Mouse (Mus musculus) forebrain, embryonic 12.5 days (tissue): ENCODE results near the gene Gpr161. TPM values are rescaled to one million over a fixed set of nuclear protein-coding genes. Genes with fewer than 3 reads are reported as not detected.
"Not testable (repeated sequence)": the region's sequence is repeated elsewhere in the genome, so short reads cannot be mapped to it uniquely, and the experiment has no call there.

Source experiments
- ATAC-seq: fragments of 200-750 bp; cut with Nextera tagmentation; 2 replicates; pipeline ENCODE4 v1.8.0; 2017; ENCODE audit warnings: moderate TSS enrichment; ENCODE audit not compliant: low FRiP score
- H3K27ac ChIP-seq: fragments of 300-500 bp; sonication (generic); 2 replicates; pipeline ENCODE4 v1.5.1; 2016; ENCODE audit warnings: mild to moderate bottlenecking
- H3K27me3 ChIP-seq: fragments of 300-500 bp; sonication (generic); 2 replicates; pipeline ENCODE4 v1.6.1; 2016; ENCODE audit warnings: mild to moderate bottlenecking
- H3K36me3 ChIP-seq: fragments of 300-500 bp; sonication (generic); replicated peaks from 2 replicates; pipeline ENCODE4 v1.6.1; 2016; ENCODE audit warnings: mild to moderate bottlenecking
- H3K4me1 ChIP-seq: fragments of 300-500 bp; sonication (generic); 2 replicates; pipeline ENCODE4 v1.6.1; 2016
- H3K4me2 ChIP-seq: fragments of 300-500 bp; sonication (generic); 2 replicates; pipeline ENCODE4 v1.6.1; 2016; ENCODE audit warnings: mild to moderate bottlenecking, moderate library complexity
- H3K4me3 ChIP-seq: fragments of 300-500 bp; sonication (generic); replicated peaks from 2 replicates; pipeline ENCODE4 v1.5.1; 2016; ENCODE audit warnings: mild to moderate bottlenecking
- H3K9ac ChIP-seq: fragments of 300-500 bp; sonication (generic); 2 replicates; pipeline ENCODE4 v1.6.1; 2016; ENCODE audit warnings: mild to moderate bottlenecking
- H3K9me3 ChIP-seq: fragments of 300-500 bp; sonication (generic); 2 replicates; pipeline ENCODE4 v1.6.1; 2016
- WGBS: fragments of 180-500 bp; shearing (Covaris S2); methylation state at CpG from one replicate; pipeline ENCODE4 v1.1.7; 2016; 5-methylcytosine and 5-hydroxymethylcytosine counted together
- polyA plus RNA-seq: library from polyadenylated mRNA; unstranded; fragments of >200 nt; fragmentation: Nextera tagmentation; extraction: Ambion mirVana; gene quantifications from 2 replicates; pipeline ENCODE4 v1.2.1, GENCODE M21; 2016

Gpr161 gene
- polyA plus RNA-seq, 1 experiment from 2014 or later, result 3.7 TPM

- H3K27ac ChIP-seq, result no peak overlapping the region
- H3K27me3 ChIP-seq, result no peaks in the 10 kb centered on the region
- H3K9ac ChIP-seq, result no peak overlapping the region
- H3K36me3 ChIP-seq, result peaks cover 68% of the 10 kb centered on the region
- no peak overlapping the region for H3K4me2 ChIP-seq
- whole genome bisulfite sequencing, result 95% methylated on average over 13 of the region's 13 CpGs
- no peak overlapping the region for H3K4me3 ChIP-seq
- H3K9me3 ChIP-seq, result no peaks in the 10 kb centered on the region
- H3K4me1 ChIP-seq, result peaks cover 4% of the 10 kb centered on the region; the same call in 1 of the 2 replicates
- no peak for ATAC-seq
These were observed 25.8 kb downstream of the Gpr161 start for GRCm38 (mm10) chr1:165321393-165321861.

- ATAC-seq, result no peak
These were observed 26.3 kb downstream of the Gpr161 start for GRCm38 (mm10) chr1:165321891-165322290.

GRCm38 (mm10) chr1:165322934-165323333, 27.3 kb downstream of the Gpr161 start:
- Histone ChIP-seq H3K36me3 (peaks cover 59% of the 10 kb centered on the region), H3K4me2 (no peak overlapping the region), H3K4me3 (no peak overlapping the region), H3K9ac (no peak overlapping the region), H3K4me1 (peaks cover 4% of the 10 kb centered on the region; the same call in 1 of the 2 replicates), H3K27me3 (no peaks in the 10 kb centered on the region), H3K9me3 (no peaks in the 10 kb centered on the region), H3K27ac (no peak overlapping the region)
- no peak for ATAC-seq
- 86% methylated on average over 7 of the region's 7 CpGs for WGBS

More at GRCm38 (mm10) chr1:165321891-165322290, 26.3 kb downstream of the Gpr161 start:
- Histone ChIP-seq H3K27me3 (no peaks in the 10 kb centered on the region), H3K4me1 (peaks cover 4% of the 10 kb centered on the region; the same call in 1 of the 2 replicates), H3K4me3 (no peak overlapping the region), H3K9me3 (no peaks in the 10 kb centered on the region), H3K27ac (no peak overlapping the region), H3K36me3 (peaks cover 68% of the 10 kb centered on the region), H3K4me2 (no peak overlapping the region), H3K9ac (no peak overlapping the region)
- 88% methylated on average over 7 of the region's 7 CpGs for WGBS

DNA sequence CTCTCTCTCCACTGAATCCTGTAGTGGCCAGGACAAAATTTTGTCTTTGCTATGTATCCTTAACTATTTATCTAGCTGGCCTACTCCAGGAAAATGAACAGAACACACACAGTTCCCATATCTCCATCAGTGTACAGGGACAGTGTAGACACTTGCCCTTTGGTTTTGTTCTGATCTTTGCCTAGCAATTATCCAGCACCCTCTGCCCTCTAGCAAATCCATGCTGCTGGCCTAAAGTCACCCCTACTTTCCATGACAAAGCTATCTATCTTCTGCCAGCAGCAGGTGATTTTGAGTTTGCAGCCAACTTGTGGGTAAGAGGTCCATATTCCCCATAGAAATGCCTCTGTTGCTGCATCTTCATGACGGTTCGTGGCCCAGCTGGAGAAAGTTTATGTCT, 31.8 kb downstream of the Gpr161 start:
- H3K4me1 ChIP-seq, result no peaks in the 10 kb centered on the region
- 86% methylated on average over 2 of the region's 2 CpGs for WGBS

GRCm38 (mm10) chr1:165327831-165328230, 32.2 kb downstream of the Gpr161 start:
- Histone ChIP-seq H3K4me3 (no peak overlapping the region), H3K36me3 (peaks cover 20% of the 10 kb centered on the region), H3K27me3 (no peaks in the 10 kb centered on the region), H3K9me3 (no peaks in the 10 kb centered on the region), H3K9ac (no peak overlapping the region), H3K27ac (no peak overlapping the region), H3K4me2 (no peak overlapping the region), H3K4me1 (no peaks in the 10 kb centered on the region)
- no peak for ATAC-seq
- WGBS, result 80% methylated on average over 5 of the region's 5 CpGs

More for the DNA sequence above, 31.8 kb downstream of the Gpr161 start:
- Histone ChIP-seq H3K4me3 (no peak overlapping the region), H3K27me3 (no peaks in the 10 kb centered on the region), H3K36me3 (peaks cover 24% of the 10 kb centered on the region), H3K27ac (no peak overlapping the region), H3K9me3 (no peaks in the 10 kb centered on the region), H3K4me2 (no peak overlapping the region), H3K9ac (no peak overlapping the region)
- ATAC-seq, result no peak

DNA sequence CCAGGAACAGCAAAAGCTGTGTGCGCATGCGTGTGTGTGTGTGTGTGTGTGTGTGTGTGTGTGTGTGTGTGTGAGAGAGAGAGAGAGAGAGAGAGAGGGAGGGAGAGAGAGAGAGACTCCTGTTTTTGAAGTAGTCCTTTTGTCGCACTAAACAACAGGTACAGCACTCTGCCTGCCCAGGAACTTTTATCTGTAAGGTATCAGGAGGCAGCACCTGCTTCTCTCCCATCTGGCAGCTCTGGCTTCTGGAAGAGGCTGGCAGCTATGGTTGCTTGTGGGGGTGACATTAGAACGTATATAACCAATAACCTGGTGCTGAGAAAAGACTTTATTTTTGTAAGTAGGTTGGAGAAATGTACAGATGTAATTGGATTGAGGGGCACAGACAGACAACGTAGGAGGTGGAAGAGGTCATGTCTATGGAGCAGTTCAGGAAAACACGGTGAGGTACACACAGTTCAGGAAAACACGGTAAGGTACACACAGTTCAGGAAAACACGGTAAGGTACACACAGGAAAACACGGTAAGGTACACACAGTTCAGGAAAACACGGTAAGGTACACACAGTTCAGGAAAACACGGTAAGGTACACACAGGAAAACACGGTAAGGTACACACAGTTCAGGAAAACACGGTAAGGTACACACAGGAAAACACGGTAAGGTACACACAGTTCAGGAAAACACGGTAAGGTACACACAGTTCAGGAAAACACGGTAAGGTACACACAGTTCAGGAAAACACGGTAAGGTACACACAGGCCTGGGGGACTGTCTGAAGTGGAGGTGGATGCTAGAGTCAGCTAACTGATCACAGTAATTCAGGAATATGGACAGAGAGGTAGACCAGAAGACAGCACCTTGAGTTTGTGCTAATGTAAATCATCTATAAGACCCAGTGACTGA, 33.0 kb downstream of the Gpr161 start:
- H3K27ac ChIP-seq, H3K27me3 ChIP-seq, H3K4me1 ChIP-seq, H3K4me2 ChIP-seq, H3K4me3 ChIP-seq, ATAC-seq, H3K9ac ChIP-seq, H3K9me3 ChIP-seq: not testable (repeated sequence)
- H3K36me3 ChIP-seq, result peaks cover 12% of the 10 kb centered on the region
- 94% methylated on average over 17 of the region's 17 CpGs for WGBS

GRCm38 (mm10) chr1:165330859-165331258, 35.3 kb downstream of the Gpr161 start:
- Histone ChIP-seq H3K27me3 (no peaks in the 10 kb centered on the region), H3K36me3 (no peaks in the 10 kb centered on the region; the same call in 1 of the 2 replicates), H3K27ac (no peak overlapping the region), H3K9ac (no peak overlapping the region), H3K4me1 (no peaks in the 10 kb centered on the region), H3K9me3 (no peaks in the 10 kb centered on the region), H3K4me2 (no peak overlapping the region), H3K4me3 (no peak overlapping the region)
- no peak for ATAC-seq

DNA sequence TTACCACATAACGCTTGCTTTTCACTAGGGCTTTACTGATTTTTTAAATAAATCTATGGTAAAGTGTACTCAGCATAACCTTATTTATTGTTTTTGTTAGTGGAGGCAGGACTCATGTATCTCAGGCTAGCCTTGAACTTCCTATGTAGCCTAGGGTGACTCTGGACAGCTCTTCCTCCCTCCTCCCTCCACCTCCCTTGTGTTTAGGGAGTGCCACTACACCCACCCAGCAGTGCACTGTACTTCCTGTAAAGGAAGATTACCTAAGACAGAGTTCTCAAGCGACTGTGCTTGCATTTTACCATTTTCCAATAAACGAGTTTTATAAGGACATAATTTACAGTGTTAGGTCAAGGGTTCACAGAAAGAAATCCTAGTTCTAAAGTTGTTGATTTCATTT, 37.2 kb downstream of the Gpr161 start:
- no peaks in the 10 kb centered on the region for H3K9me3 ChIP-seq
- H3K4me3 ChIP-seq, result no peak overlapping the region
- WGBS, result 90% methylated on average over 3 of the region's 3 CpGs
- H3K27me3 ChIP-seq, result no peaks in the 10 kb centered on the region
- H3K4me2 ChIP-seq, result no peak overlapping the region
- no peak overlapping the region for H3K9ac ChIP-seq
- ATAC-seq, result no peak
- no peaks in the 10 kb centered on the region for H3K4me1 ChIP-seq
- H3K36me3 ChIP-seq, result peaks cover 5% of the 10 kb centered on the region; the same call in 1 of the 2 replicates
- no peak overlapping the region for H3K27ac ChIP-seq

DNA sequence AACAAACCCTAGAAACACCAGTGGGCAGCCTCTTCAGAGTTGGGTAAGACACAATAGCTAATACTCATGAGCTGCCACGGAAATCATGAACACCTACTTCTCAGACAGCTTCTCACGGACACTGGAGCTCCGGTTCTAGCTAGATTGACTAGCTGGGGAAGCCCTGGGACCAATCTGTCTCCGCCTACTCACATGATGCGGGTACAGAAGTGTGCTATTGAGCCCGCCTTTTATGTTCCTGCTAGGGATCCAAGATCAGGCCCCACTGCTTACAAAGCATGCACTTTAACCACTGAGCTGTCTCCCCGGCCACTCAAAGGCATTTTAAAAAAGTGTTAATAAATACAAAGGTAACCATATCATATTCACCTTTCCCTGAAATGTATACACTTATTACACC, 46.5 kb downstream of the Gpr161 start:
- no peaks in the 10 kb centered on the region for H3K27me3 ChIP-seq
- no peak for ATAC-seq

DNA sequence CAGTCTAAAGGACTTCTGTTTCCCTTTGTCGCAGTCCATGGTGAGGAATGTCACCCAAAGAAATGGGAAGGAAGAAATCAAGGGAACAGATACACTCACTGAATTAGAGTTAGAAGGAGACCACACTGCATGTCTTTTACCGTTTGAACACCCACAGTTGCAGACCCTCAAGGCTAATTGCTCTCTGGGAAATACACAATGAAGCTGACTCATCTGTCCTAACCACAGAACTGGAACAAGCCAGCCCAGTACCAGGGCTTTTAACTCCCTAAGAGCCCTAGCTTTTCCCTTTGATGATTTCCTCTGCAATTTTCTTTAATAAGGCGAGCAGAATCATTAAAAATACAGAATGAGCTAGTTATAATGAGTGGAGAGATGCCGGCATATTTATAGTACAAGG, 48.9 kb downstream of the Gpr161 start:
- no peak overlapping the region for H3K9ac ChIP-seq
- 0 out of 2 replicates have a peak, but pooled peaks have one; percentile 55 for ATAC-seq

More for the DNA sequence above, 46.5 kb downstream of the Gpr161 start:
- no peaks in the 10 kb centered on the region for H3K9me3 ChIP-seq
- no peak overlapping the region for H3K4me3 ChIP-seq
- H3K9ac ChIP-seq, result no peak overlapping the region
- H3K27ac ChIP-seq, result no peak overlapping the region
- 0 out of 2 replicates have a peak, but pooled peaks cover 3% of the 10 kb centered on the region for H3K36me3 ChIP-seq
- no peak overlapping the region for H3K4me2 ChIP-seq
- H3K4me1 ChIP-seq, result peaks cover 3% of the 10 kb centered on the region
- 69% methylated on average over 7 of the region's 7 CpGs for WGBS

GRCm38 (mm10) chr1:165348627-165349026, 53.0 kb downstream of the Gpr161 start:
- Histone ChIP-seq H3K27ac (no peak overlapping the region), H3K36me3 (peaks cover 10% of the 10 kb centered on the region; the same call in 1 of the 2 replicates), H3K4me1 (peaks cover 3% of the 10 kb centered on the region), H3K4me3 (no peak overlapping the region), H3K4me2 (no peak overlapping the region), H3K9ac (no peak overlapping the region), H3K9me3 (no peaks in the 10 kb centered on the region), H3K27me3 (no peaks in the 10 kb centered on the region)
- ATAC-seq, result no peak

More for the DNA sequence above, 48.9 kb downstream of the Gpr161 start:
- 36% methylated on average over 4 of the region's 4 CpGs for WGBS
- no peak overlapping the region for H3K4me2 ChIP-seq
- no peaks in the 10 kb centered on the region for H3K36me3 ChIP-seq
- H3K27ac ChIP-seq, result 0 out of 2 replicates have a peak overlapping the region, but pooled peaks have one; percentile 42
- peaks cover 3% of the 10 kb centered on the region for H3K4me1 ChIP-seq
- H3K27me3 ChIP-seq, result no peaks in the 10 kb centered on the region
- H3K9me3 ChIP-seq, result no peaks in the 10 kb centered on the region
- no peak overlapping the region for H3K4me3 ChIP-seq

GRCm38 (mm10) chr1:165356347-165356746, 60.8 kb downstream of the Gpr161 start:
- WGBS, result 82% methylated on average over 2 of the region's 2 CpGs
- ATAC-seq, result no peak
- Histone ChIP-seq H3K27ac (no peak overlapping the region), H3K4me1 (no peaks in the 10 kb centered on the region), H3K27me3 (no peaks in the 10 kb centered on the region), H3K4me3 (no peak overlapping the region), H3K4me2 (no peak overlapping the region), H3K9me3 (no peaks in the 10 kb centered on the region), H3K36me3 (no peaks in the 10 kb centered on the region; the same call in 1 of the 2 replicates), H3K9ac (no peak overlapping the region)
